Mouse (Mus musculus): ENCODE measurements at regions not wholly inside any gene's neighbourhood (a gene's known extent, or its start where the extent isn't known, plus 50 kb on each side); places are given as distances from the start of the nearest gene placed in this dataset.

DNA sequence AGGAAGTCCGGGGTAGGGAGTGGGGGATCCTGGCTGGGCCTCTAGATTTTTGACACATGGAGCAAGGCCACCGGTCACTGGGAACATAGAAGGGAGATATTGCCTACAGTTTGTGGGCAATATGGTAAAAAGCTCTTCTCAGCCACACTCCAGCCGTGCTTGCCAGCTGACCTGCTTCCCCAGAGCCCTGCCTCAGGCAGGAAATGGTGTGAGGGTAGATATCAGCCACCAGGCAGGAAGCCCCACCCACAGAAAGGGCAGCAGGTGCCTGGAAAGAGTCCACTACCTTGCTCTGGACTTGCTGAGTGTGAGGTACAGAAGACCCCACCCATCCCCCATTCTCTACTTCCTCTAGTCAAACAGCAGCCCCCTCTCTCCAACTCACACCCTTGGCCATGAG lies 128.1 kb downstream of the Psmg1 start:
- no peak for TF ChIP-seq CTCF (IDR thresholded peaks at IDR 0.05; ENCODE audit: low read depth, low read length)
- no peak for TF ChIP-seq POLR2A (IDR thresholded peaks at IDR 0.05; ENCODE audit: extremely low read depth, insufficient read depth, low read length)
